Comparison of ENCODE assay signal across 9 mouse cellular contexts in the genomic region with DNA sequence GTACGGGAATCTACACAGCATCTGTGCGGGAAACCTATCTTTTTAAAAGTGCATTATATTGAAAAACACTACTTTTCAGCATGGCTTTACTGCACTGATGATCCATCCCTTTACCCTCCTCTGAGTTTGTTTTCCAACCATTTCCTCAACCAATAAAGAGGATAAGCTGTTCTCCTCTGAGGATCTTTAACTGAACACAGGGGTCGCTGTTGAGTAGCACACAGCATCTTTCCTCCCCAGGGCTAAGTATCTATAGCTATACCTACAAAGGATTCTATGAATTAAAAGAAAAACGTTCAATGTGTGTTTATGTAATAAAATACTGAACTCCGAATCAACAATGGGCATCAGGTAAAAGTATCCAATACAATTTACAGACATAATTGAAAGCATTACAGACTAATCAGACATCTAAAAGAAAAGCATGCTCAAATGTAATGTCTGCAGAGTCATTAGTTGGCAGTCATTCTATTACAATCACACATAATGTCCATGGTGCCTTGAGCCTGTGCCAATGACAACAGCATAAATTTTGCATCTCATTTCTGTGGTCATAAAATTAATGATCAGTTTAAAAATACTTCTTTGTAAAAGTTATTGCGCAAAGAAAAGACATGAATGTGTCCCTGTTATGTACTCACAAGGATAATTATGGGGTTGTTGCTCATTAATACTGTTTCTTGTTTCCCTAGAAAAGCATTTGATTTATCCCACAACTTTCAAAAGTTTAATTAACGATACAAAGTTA. TPM values are rescaled to one million over a fixed set of nuclear protein-coding genes. Genes with fewer than 3 reads are reported as not detected.
DNase-seq lines count a peak whose midpoint lies in the region; ATAC-seq and TF ChIP-seq lines count a peak whose summit lies in the region.
"Had no signal": no experiment of that assay in that cellular context is flagged by ENCODE, and none has a peak within 500 bp of the region (broad histone marks: within the 10 kb centered on the region; RNA-seq: fewer than 3 reads in every experiment).

No protein-coding gene starts in this region.

- ATAC-seq in intestine, postnatal 0 days, result no peak
- ATAC-seq in intestine, embryonic 15.5 days, result no peak
- ATAC-seq in lung, embryonic 16.5 days (ENCODE audit: low read depth), result peak; percentile 83

- in situ Hi-C loops in CH12.LX (cut with MboI; ENCODE audit: low pct_ligation_motif_present, low pct_unique_long_range_greater_than_20kb, low sequenced_read_pairs), result no loop called here

- TF ChIP-seq CTCF in intestine, postnatal 0 days (IDR thresholded peaks at IDR 0.05; ENCODE audit: low read depth), result peak; percentile 74
- TF ChIP-seq CTCF in CH12.LX (conservative IDR thresholded peaks at IDR 0.05 in 1 of 2, IDR thresholded peaks at IDR 0.05 in 1 of 2; ENCODE audit: low read depth in 2 of 2, low read length in 2 of 2), result peak; percentile 18 to 57; a peak in 2 of 4 replicates

- no peak for TF ChIP-seq POLR2A in CH12.LX (IDR thresholded peaks at IDR 0.05; ENCODE audit: low read depth, low read length)

- intact Hi-C loops in left cerebral cortex, postnatal 4 days (cut with DNase I), result loop anchor here (10.0 kb wide), 1 partner anchor 114 kb away; no protein-coding TSS in a partner anchor

- no peaks in the 10 kb centered on the region for H3K9me3 ChIP-seq in intestine, postnatal 0 days (ENCODE audit: control insufficient read depth)
- H3K9me3 ChIP-seq in intestine, embryonic 15.5 days, result no peaks in the 10 kb centered on the region
- no peaks in the 10 kb centered on the region for H3K9me3 ChIP-seq in CH12.LX (replicated peaks; ENCODE audit: low read length)
- no peaks in the 10 kb centered on the region for H3K9me3 ChIP-seq in lung, embryonic 16.5 days (ENCODE audit: control insufficient read depth, low read length)
- no peaks in the 10 kb centered on the region for H3K9me3 ChIP-seq in heart, embryonic 10.5 days
- H3K9me3 ChIP-seq: forebrain, embryonic 12.5 days had no signal

- H3K9ac ChIP-seq in intestine, postnatal 0 days (ENCODE audit: low read depth, low read length), result no peak overlapping the region
- no peak overlapping the region for H3K9ac ChIP-seq in intestine, embryonic 15.5 days
- no peak overlapping the region for H3K9ac ChIP-seq in CH12.LX (ENCODE audit: insufficient read depth, low read depth)
- no peak overlapping the region for H3K9ac ChIP-seq in lung, embryonic 16.5 days (ENCODE audit: low read length)
- H3K9ac ChIP-seq: forebrain, embryonic 12.5 days had no signal

- no peaks in the 10 kb centered on the region for H3K27me3 ChIP-seq in intestine, postnatal 0 days (replicated peaks; ENCODE audit: control insufficient read depth, insufficient read depth, low read length)
- H3K27me3 ChIP-seq in intestine, embryonic 15.5 days (replicated peaks), result no peaks in the 10 kb centered on the region
- no peaks in the 10 kb centered on the region for H3K27me3 ChIP-seq in CH12.LX (replicated peaks)
- peaks cover 11% of the 10 kb centered on the region for H3K27me3 ChIP-seq in lung, embryonic 16.5 days (ENCODE audit: control insufficient read depth, insufficient read depth, low read depth, low read length)
- peaks cover 13% of the 10 kb centered on the region for H3K27me3 ChIP-seq in heart, embryonic 10.5 days (ENCODE audit: insufficient read depth, poor library complexity, severe bottlenecking)

- no peak overlapping the region for H3K4me3 ChIP-seq in intestine, postnatal 0 days (ENCODE audit: low read depth, low read length)
- H3K4me3 ChIP-seq in intestine, embryonic 15.5 days (replicated peaks), result no peak overlapping the region
- H3K4me3 ChIP-seq in CH12.LX (replicated peaks in 1 of 3; ENCODE audit: low read depth in 2 of 3, low read length in 2 of 3, poor library complexity in 1 of 3), result no peak overlapping the region
- no peak overlapping the region for H3K4me3 ChIP-seq in lung, embryonic 16.5 days (ENCODE audit: low read length)
- H3K4me3 ChIP-seq in heart, embryonic 10.5 days, result no peak overlapping the region
- H3K4me3 ChIP-seq: forebrain, embryonic 12.5 days had no signal

- no peaks in the 10 kb centered on the region for H3K79me2 ChIP-seq in CH12.LX (replicated peaks; ENCODE audit: control insufficient read depth, extremely low read depth, insufficient read depth, poor library complexity, severe bottlenecking)

- H3K4me2 ChIP-seq in intestine, postnatal 0 days (replicated peaks; ENCODE audit: low read depth), result no peak overlapping the region
- H3K4me2 ChIP-seq in intestine, embryonic 15.5 days (replicated peaks), result no peak overlapping the region
- H3K4me2 ChIP-seq in CH12.LX (ENCODE audit: insufficient read depth, low read depth, poor library complexity, severe bottlenecking), result no peak overlapping the region
- H3K4me2 ChIP-seq in lung, embryonic 16.5 days (ENCODE audit: low read depth, low read length), result no peak overlapping the region
- H3K4me2 ChIP-seq: forebrain, embryonic 12.5 days had no signal

- H3K36me3 ChIP-seq in intestine, postnatal 0 days (ENCODE audit: control insufficient read depth, insufficient read depth), result no peaks in the 10 kb centered on the region
- H3K36me3 ChIP-seq in intestine, embryonic 15.5 days, result no peaks in the 10 kb centered on the region
- peaks cover 3 to 18% of the 10 kb centered on the region in 2 experiments for H3K36me3 ChIP-seq in CH12.LX (replicated peaks in 1 of 2; ENCODE audit: control insufficient read depth in 1 of 2, insufficient read depth in 1 of 2, low read length in 1 of 2)
- H3K36me3 ChIP-seq in lung, embryonic 16.5 days (ENCODE audit: control insufficient read depth, insufficient read depth, low read length), result no peaks in the 10 kb centered on the region
- no peaks in the 10 kb centered on the region for H3K36me3 ChIP-seq in heart, embryonic 10.5 days
- H3K36me3 ChIP-seq: forebrain, embryonic 12.5 days had no signal

- no peak overlapping the region for H3K27ac ChIP-seq in intestine, postnatal 0 days (ENCODE audit: low read depth, low read length)
- no peak overlapping the region for H3K27ac ChIP-seq in intestine, embryonic 15.5 days
- H3K27ac ChIP-seq in CH12.LX (ENCODE audit: insufficient read depth, low read depth), result no peak overlapping the region
- H3K27ac ChIP-seq in lung, embryonic 16.5 days (ENCODE audit: low read length), result 0 out of 2 replicates have a peak overlapping the region, but pooled peaks have one; percentile 52
- no peak overlapping the region for H3K27ac ChIP-seq in heart, embryonic 10.5 days
- H3K27ac ChIP-seq: forebrain, embryonic 12.5 days had no signal

- dilution Hi-C loops in CH12.LX (cut with MboI; ENCODE audit: extremely low pct_ligation_motif_present, extremely low pct_unique_long_range_greater_than_20kb, low sequenced_read_pairs), result no loop called here

- no peak for DNase-seq in CH12.LX (ENCODE audit: extremely low read depth)
- DNase-seq in ZHBTc4 (ENCODE audit: low read depth, low spot score), result peak; percentile 72
- DNase-seq in right cerebral cortex, postnatal 4 days, result no peak
- no peak for DNase-seq in left cerebral cortex, postnatal 4 days
- no peak for DNase-seq in heart, embryonic 10.5 days (ENCODE audit: low spot score)

- TF ChIP-seq RAD21 in CH12.LX (IDR thresholded peaks at IDR 0.05; ENCODE audit: low read depth, low read length), result peak; percentile 38

- no peaks in the 10 kb centered on the region for H3K4me1 ChIP-seq in intestine, postnatal 0 days (replicated peaks; ENCODE audit: control insufficient read depth, insufficient read depth, low read length)
- H3K4me1 ChIP-seq in intestine, embryonic 15.5 days (replicated peaks), result no peaks in the 10 kb centered on the region
- no peaks in the 10 kb centered on the region for H3K4me1 ChIP-seq in CH12.LX (ENCODE audit: control insufficient read depth in 1 of 2, insufficient read depth in 2 of 2)
- H3K4me1 ChIP-seq in lung, embryonic 16.5 days (replicated peaks; ENCODE audit: control insufficient read depth, insufficient read depth, low read length), result no peaks in the 10 kb centered on the region; the same call in 1 of the 2 replicates
- H3K4me1 ChIP-seq in heart, embryonic 10.5 days, result no peaks in the 10 kb centered on the region
- H3K4me1 ChIP-seq: forebrain, embryonic 12.5 days had no signal

- no peak for TF ChIP-seq EP300 in CH12.LX (IDR thresholded peaks at IDR 0.05; ENCODE audit: low read length)

- 66% methylated on average over 7 of the region's 7 CpGs for WGBS in intestine, postnatal 0 days
- WGBS in intestine, embryonic 15.5 days, result 64% methylated on average over 7 of the region's 7 CpGs
- 44% methylated on average over 7 of the region's 7 CpGs for WGBS in lung, embryonic 16.5 days
- 53% methylated on average over 7 of the region's 7 CpGs for WGBS in heart, embryonic 10.5 days

TF ChIP-seq in CH12.LX, 34 proteins besides CTCF, POLR2A, EP300 and RAD21:
- TF ChIP-seq JUN (IDR thresholded peaks at IDR 0.05; ENCODE audit: insufficient read depth, low read depth, low read length), result no peak
- TF ChIP-seq USF1 (IDR thresholded peaks at IDR 0.05; ENCODE audit: low read depth, low read length), result no peak
- no peak for TF ChIP-seq NELFE (IDR thresholded peaks at IDR 0.05; ENCODE audit: low read depth, low read length)
- no peak for TF ChIP-seq IRF4 (IDR thresholded peaks at IDR 0.05; ENCODE audit: low read depth, low read length)
- no peak for TF ChIP-seq ETS1 (conservative IDR thresholded peaks at IDR 0.05; ENCODE audit: low read depth, low read length)
- no peak for TF ChIP-seq PAX5 (IDR thresholded peaks at IDR 0.05; ENCODE audit: low read length)
- TF ChIP-seq GABPA (IDR thresholded peaks at IDR 0.05; ENCODE audit: insufficient replicate concordance, low read depth, low read length), result no peak
- no peak for TF ChIP-seq KAT2A (IDR thresholded peaks at IDR 0.05; ENCODE audit: insufficient replicate concordance, low read length)
- no peak for TF ChIP-seq HCFC1 (IDR thresholded peaks at IDR 0.05; ENCODE audit: low read depth, low read length)
- no peak for TF ChIP-seq NRF1 (IDR thresholded peaks at IDR 0.05; ENCODE audit: low read depth, low read length)

RNA-seq across cellular contexts. Expression of gene Skap2, which starts 13.8 kb away (rescaled TPM):
- polyA plus RNA-seq in intestine, postnatal 0 days (2015; fragmentation: Nextera tagmentation; extraction: Ambion mirVana), result 40.3 and 45.4 TPM in 2 replicates
- 37.0 and 40.3 TPM in 2 replicates for polyA plus RNA-seq in intestine, embryonic 15.5 days (2015; fragmentation: Nextera tagmentation; extraction: Ambion mirVana)
- total RNA-seq in CH12.LX (2012; rRNA removed), result 25.8 and 30.2 TPM in 2 replicates
- total RNA-seq in CH12.LX (2014; rRNA removed), result 51.9 and 61.0 TPM in 2 replicates
- 76.1 and 85.9 TPM in 2 replicates for polyA plus RNA-seq in CH12.LX (2012; ENCODE audit: insufficient read length, low read depth)
- 68.7 and 71.7 TPM in 2 replicates for polyA plus RNA-seq in lung, embryonic 16.5 days (2015; fragmentation: Nextera tagmentation; extraction: Ambion mirVana)
- total RNA-seq in left cerebral cortex, postnatal 4 days (2021), result 1 to 10 TPM; 4.5 to 4.9 TPM
- 11.8 and 26.4 TPM in 2 replicates for polyA plus RNA-seq in heart, embryonic 10.5 days (2016; fragmentation: Nextera tagmentation; extraction: Ambion mirVana)
